Mouse (Mus musculus) thymus, adult 2 months (tissue): ENCODE measurements around the gene Ehd4. TPM values are rescaled to one million over a fixed set of nuclear protein-coding genes. Genes with fewer than 3 reads are reported as not detected.

Experiments used
- DNase-seq: peaks from one replicate; pipeline ENCODE4 v3.0.0; 2021
- H3K27ac ChIP-seq: fragments of 200-500 bp; 2 replicates; pipeline ENCODE4 v1.5.1; 2012; ENCODE audit warnings: low read length, control low read depth; ENCODE audit not compliant: control insufficient read depth, insufficient read depth
- H3K27me3 ChIP-seq: fragments of 200-500 bp; 2 replicates; pipeline ENCODE4 v1.6.1; 2012; ENCODE audit warnings: mild to moderate bottlenecking, low read length, moderate library complexity, mixed read lengths; ENCODE audit not compliant: control insufficient read depth, insufficient read depth
- H3K36me3 ChIP-seq: fragments of 200-500 bp; 2 replicates; pipeline ENCODE4 v1.6.1; 2012; ENCODE audit warnings: mild to moderate bottlenecking, low read length, moderate library complexity; ENCODE audit not compliant: control insufficient read depth, insufficient read depth
- H3K4me1 ChIP-seq: fragments of 200-500 bp; replicated peaks from 2 replicates; pipeline ENCODE4 v1.6.1; 2012; ENCODE audit warnings: low read length; ENCODE audit not compliant: control insufficient read depth, insufficient read depth
- H3K4me3 ChIP-seq: fragments of 200-500 bp; 2 replicates; pipeline ENCODE4 v1.5.1; 2012; ENCODE audit warnings: mild to moderate bottlenecking, low read length, control low read depth, moderate library complexity; ENCODE audit not compliant: control insufficient read depth, insufficient read depth
- CTCF ChIP-seq: fragments of 200-500 bp; IDR thresholded peaks from 2 replicates; pipeline ENCODE4 v1.5.1; 2012; ENCODE audit warnings: mild to moderate bottlenecking, control low read depth, low read length, moderate library complexity, borderline replicate concordance; ENCODE audit not compliant: control insufficient read depth, poor library complexity, insufficient read depth; ENCODE audit errors: extremely low read depth
- POLR2A ChIP-seq: fragments of 200-500 bp; IDR thresholded peaks from 2 replicates; pipeline ENCODE4 v1.6.1; 2012; ENCODE audit warnings: mild to moderate bottlenecking, low read length, control low read depth, moderate library complexity; ENCODE audit not compliant: control insufficient read depth, poor library complexity, insufficient read depth; ENCODE audit errors: extremely low read depth
- WGBS: fragments of 180-500 bp; shearing (Covaris S2); methylation state at CpG from one replicate; pipeline ENCODE4 v1.1.7; 2018; 5-methylcytosine and 5-hydroxymethylcytosine counted together
- polyA plus RNA-seq: library from polyadenylated mRNA; depleted of rRNA; stranded (reverse); fragments of >200 nt; gene quantifications from 2 replicates; pipeline ENCODE4 v1.2.3, GENCODE M21; 2012

The Ehd4 gene
- polyA plus RNA-seq, 1 experiment, result 24.3 TPM

- Histone ChIP-seq H3K36me3 (no peaks in the 10 kb centered on the region), H3K4me3 (no peak overlapping the region), H3K27me3 (no peaks in the 10 kb centered on the region), H3K27ac (no peak overlapping the region), H3K4me1 (no peaks in the 10 kb centered on the region)
- TF ChIP-seq POLR2A (no peak), CTCF (no peak)
- WGBS, result 96% methylated on average over 3 of the region's 3 CpGs
- no peak for DNase-seq
Observed at GRCm38 (mm10) chr2:120105861-120106260, 48.5 kb downstream of the Ehd4 start.

- no peak for DNase-seq
- Histone ChIP-seq H3K4me3 (no peak overlapping the region), H3K27ac (no peak overlapping the region), H3K4me1 (no peaks in the 10 kb centered on the region), H3K27me3 (no peaks in the 10 kb centered on the region), H3K36me3 (no peaks in the 10 kb centered on the region)
- no peak for TF ChIP-seq CTCF
- TF ChIP-seq POLR2A, result no peak
- WGBS, result 87% methylated on average over 6 of the region's 6 CpGs
Observed at GRCm38 (mm10) chr2:120102881-120103280, 51.5 kb downstream of the Ehd4 start.

GRCm38 (mm10) chr2:120102450-120102849 is 52.0 kb downstream of the Ehd4 start:
- Histone ChIP-seq H3K36me3 (no peaks in the 10 kb centered on the region), H3K4me1 (no peaks in the 10 kb centered on the region), H3K27me3 (no peaks in the 10 kb centered on the region), H3K27ac (no peak overlapping the region), H3K4me3 (no peak overlapping the region)
- DNase-seq, result no peak
- TF ChIP-seq CTCF (no peak), POLR2A (no peak)
- WGBS, result 88% methylated on average over 2 of the region's 2 CpGs

GRCm38 (mm10) chr2:120101961-120102360 is 52.4 kb downstream of the Ehd4 start:
- H3K36me3 ChIP-seq, result no peaks in the 10 kb centered on the region
- H3K4me3 ChIP-seq, result no peak overlapping the region
- no peak for TF ChIP-seq POLR2A
- TF ChIP-seq CTCF, result no peak
- WGBS, result 97% methylated on average over 11 of the region's 11 CpGs
- no peaks in the 10 kb centered on the region for H3K4me1 ChIP-seq
- no peak for DNase-seq
- H3K27me3 ChIP-seq, result no peaks in the 10 kb centered on the region
- H3K27ac ChIP-seq, result no peak overlapping the region

- DNase-seq, result no peak
- Histone ChIP-seq H3K36me3 (no peaks in the 10 kb centered on the region), H3K4me1 (no peaks in the 10 kb centered on the region), H3K27ac (no peak overlapping the region), H3K27me3 (no peaks in the 10 kb centered on the region), H3K4me3 (no peak overlapping the region)
- no peak for TF ChIP-seq POLR2A
- no peak for TF ChIP-seq CTCF
- WGBS, result 82% methylated on average over 3 of the region's 3 CpGs
Observed at GRCm38 (mm10) chr2:120099886-120100285, 54.5 kb downstream of the Ehd4 start.

GRCm38 (mm10) chr2:120099263-120099662 is 55.1 kb downstream of the Ehd4 start:
- no peak overlapping the region for H3K27ac ChIP-seq
- 89% methylated on average over 4 of the region's 4 CpGs for WGBS

GRCm38 (mm10) chr2:120098781-120099202 is 55.6 kb downstream of the Ehd4 start:
- WGBS, result 94% methylated on average over 8 of the region's 8 CpGs
- H3K36me3 ChIP-seq, result no peaks in the 10 kb centered on the region
- H3K4me3 ChIP-seq, result no peak overlapping the region
- no peak for DNase-seq
- TF ChIP-seq POLR2A, result no peak
- no peak for TF ChIP-seq CTCF
- no peaks in the 10 kb centered on the region for H3K4me1 ChIP-seq
- H3K27ac ChIP-seq, result no peak overlapping the region
- no peaks in the 10 kb centered on the region for H3K27me3 ChIP-seq

More at GRCm38 (mm10) chr2:120099263-120099662, 55.1 kb downstream of the Ehd4 start:
- no peaks in the 10 kb centered on the region for H3K27me3 ChIP-seq
- H3K36me3 ChIP-seq, result no peaks in the 10 kb centered on the region
- H3K4me1 ChIP-seq, result no peaks in the 10 kb centered on the region
- DNase-seq, result no peak
- TF ChIP-seq CTCF (no peak), POLR2A (no peak)
- H3K4me3 ChIP-seq, result no peak overlapping the region
